Mouse (Mus musculus) cerebellum, adult 2 months (tissue): Measurements from ENCODE around the gene Dennd5b.

Experiments
- CTCF ChIP-seq: fragments of 200-500 bp; IDR thresholded peaks from 2 replicates; pipeline ENCODE4 v1.5.1; 2011; ENCODE audit warnings: low read depth, mild to moderate bottlenecking, control low read depth, low read length, moderate library complexity, borderline replicate concordance; ENCODE audit not compliant: insufficient read depth
- POLR2A ChIP-seq: fragments of 200-500 bp; IDR thresholded peaks from 2 replicates; pipeline ENCODE4 v1.6.1; 2011; ENCODE audit warnings: low read length, control low read depth, borderline replicate concordance; ENCODE audit not compliant: insufficient read depth

DNA sequence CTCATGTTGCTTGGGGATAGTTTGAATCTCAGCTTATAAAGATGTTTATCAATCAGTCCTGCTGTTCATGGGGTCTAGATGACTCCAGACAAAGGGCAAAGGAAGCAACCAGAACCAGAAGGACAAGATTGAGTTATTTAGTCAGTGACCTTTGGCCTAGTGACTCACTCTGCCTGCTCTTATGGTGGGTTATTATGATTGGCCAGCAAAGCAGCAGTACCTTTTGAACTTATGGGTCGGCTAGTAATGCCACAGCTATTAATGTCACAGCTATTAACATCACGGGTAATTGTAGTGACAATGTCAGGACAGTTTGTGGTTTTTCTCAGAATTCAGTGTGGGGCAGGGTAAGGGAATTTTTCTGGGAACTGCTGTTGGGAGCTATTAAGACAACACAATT, 36.5 kb upstream of the Dennd5b start:
- TF ChIP-seq POLR2A = no peak
- no peak for TF ChIP-seq CTCF
